Comparison of ENCODE assay signal across 9 mouse cellular contexts in the genomic region with DNA sequence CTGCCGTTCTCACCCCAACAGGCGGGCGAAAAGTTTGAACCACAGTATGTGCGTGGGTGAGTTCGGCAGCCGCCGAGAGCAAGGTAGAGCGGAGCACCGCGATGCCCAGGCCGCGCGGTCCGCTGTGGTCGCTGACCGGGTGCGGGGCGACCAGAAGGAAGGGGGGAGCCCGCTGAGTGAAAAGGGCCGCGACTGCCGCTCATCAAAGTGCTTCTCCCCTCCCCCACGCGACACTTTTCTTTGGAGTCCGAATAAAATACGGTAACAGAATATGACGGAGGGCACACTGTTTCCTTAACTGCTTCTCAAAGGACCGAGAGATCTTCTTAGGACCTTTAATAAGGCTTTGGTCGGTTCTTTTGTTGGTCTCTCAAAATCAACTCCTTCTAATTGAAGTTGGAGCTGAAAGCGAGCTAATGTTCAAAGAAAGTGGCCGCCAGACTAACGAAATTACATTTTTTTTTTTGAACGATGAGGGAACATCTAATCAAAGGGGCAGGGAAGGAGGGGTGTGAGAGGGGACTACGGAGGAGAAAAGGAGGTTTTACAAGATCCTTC. TPM values are rescaled to one million over a fixed set of nuclear protein-coding genes. Genes with fewer than 3 reads are reported as not detected.
A peak's percentile ranks its signal among the peaks of the same experiment; 100 is the strongest.
DNase-seq lines count a peak whose midpoint lies in the region; ATAC-seq and TF ChIP-seq lines count a peak whose summit lies in the region.
"Had no signal": no experiment of that assay in that cellular context is flagged by ENCODE, and none has a peak within 500 bp of the region (broad histone marks: within the 10 kb centered on the region; RNA-seq: fewer than 3 reads in every experiment).

A gene (minus strand): TSS at position 115 of the 558 bp plus-strand sequence.

- WGBS in heart, adult 2 months, result 3% methylated on average over 34 of the region's 34 CpGs
- under 1% methylated on average over 34 of the region's 34 CpGs for WGBS in kidney, embryonic 16.5 days
- WGBS in midbrain, embryonic 13.5 days, result under 1% methylated on average over 34 of the region's 34 CpGs

- peak; percentile 18 for DNase-seq in adrenal gland, postnatal 10 days
- DNase-seq in adrenal gland, adult 8-10 months, result no peak
- DNase-seq in right cerebral cortex, adult 18-20 months, result peak; percentile 10
- no peak for DNase-seq in right cerebral cortex, postnatal 14 days
- DNase-seq in heart, adult 2 months, result peak; percentile 32 to 62

- peak within 1 kb of the TSS; percentile 49 for H3K4me3 ChIP-seq in heart, adult 2 months
- peak within 1 kb of the TSS; percentile 54 for H3K4me3 ChIP-seq in kidney, embryonic 16.5 days (ENCODE audit: low read length)
- H3K4me3 ChIP-seq in midbrain, embryonic 13.5 days (replicated peaks), result peak within 1 kb of the TSS; percentile 67

- intact Hi-C loops in heart, adult 2 months (cut with DNase I), result loop anchor here (1.0 kb wide), 1 partner anchor 9 kb away; no protein-coding TSS in a partner anchor

- H3K36me3 ChIP-seq in heart, adult 2 months (ENCODE audit: control insufficient read depth, insufficient read depth, low read length), result peaks cover 2% of the 10 kb centered on the region
- no peaks in the 10 kb centered on the region for H3K36me3 ChIP-seq in kidney, embryonic 16.5 days (ENCODE audit: insufficient read depth, low read length)
- no peaks in the 10 kb centered on the region for H3K36me3 ChIP-seq in midbrain, embryonic 13.5 days

- H3K4me1 ChIP-seq in heart, adult 2 months (ENCODE audit: control insufficient read depth, insufficient read depth, low read length), result peaks cover 3% of the 10 kb centered on the region
- peaks cover 22% of the 10 kb centered on the region for H3K4me1 ChIP-seq in kidney, embryonic 16.5 days (ENCODE audit: insufficient read depth, low read length)
- peaks cover 79% of the 10 kb centered on the region for H3K4me1 ChIP-seq in midbrain, embryonic 13.5 days (replicated peaks)

- TF ChIP-seq CTCF in heart, adult 2 months (IDR thresholded peaks at IDR 0.05), result no peak

- ATAC-seq in kidney, embryonic 16.5 days (ENCODE audit: low FRiP score, low TSS enrichment), result no peak
- ATAC-seq in midbrain, embryonic 13.5 days, result no peak
- ATAC-seq in inflammation-experienced regulatory T-cells, adult 6 months, result no peak

- peak within 1 kb of the TSS; percentile 51 for H3K9ac ChIP-seq in heart, adult 2 months (ENCODE audit: low read depth, low read length)
- peak within 1 kb of the TSS; percentile 20; the same call in 1 of the 2 replicates for H3K9ac ChIP-seq in kidney, embryonic 16.5 days (replicated peaks; ENCODE audit: low read length)
- peak within 1 kb of the TSS; percentile 88 for H3K9ac ChIP-seq in midbrain, embryonic 13.5 days (replicated peaks)

- no peaks in the 10 kb centered on the region for H3K9me3 ChIP-seq in kidney, embryonic 16.5 days (ENCODE audit: low read length)
- no peaks in the 10 kb centered on the region for H3K9me3 ChIP-seq in midbrain, embryonic 13.5 days

- H3K79me2 ChIP-seq in heart, adult 2 months (replicated peaks; ENCODE audit: control insufficient read depth, insufficient read depth, low read length), result no peaks in the 10 kb centered on the region

- H3K4me2 ChIP-seq in kidney, embryonic 16.5 days (replicated peaks; ENCODE audit: low read depth, low read length), result peak within 1 kb of the TSS; percentile 81
- H3K4me2 ChIP-seq in midbrain, embryonic 13.5 days (replicated peaks), result peak within 1 kb of the TSS; percentile 76

- H3K27ac ChIP-seq in heart, adult 2 months, result no peak within 1 kb of the TSS
- H3K27ac ChIP-seq in kidney, embryonic 16.5 days (ENCODE audit: low read length), result no peak within 1 kb of the TSS
- peak within 1 kb of the TSS; percentile 94 for H3K27ac ChIP-seq in midbrain, embryonic 13.5 days

- no peak for TF ChIP-seq POLR2A in heart, adult 2 months (IDR thresholded peaks at IDR 0.05; ENCODE audit: insufficient read depth, low read depth, low read length)

- H3K27me3 ChIP-seq in heart, adult 2 months (ENCODE audit: control insufficient read depth, insufficient read depth, low read length), result peaks cover 49% of the 10 kb centered on the region
- H3K27me3 ChIP-seq in kidney, embryonic 16.5 days (ENCODE audit: insufficient read depth, low read length), result peaks cover 97% of the 10 kb centered on the region
- H3K27me3 ChIP-seq in midbrain, embryonic 13.5 days, result peaks cover 67% of the 10 kb centered on the region

- TF ChIP-seq EP300 in heart, adult 2 months (IDR thresholded peaks at IDR 0.05; ENCODE audit: insufficient read depth, low read depth, low read length), result no peak

RNA-seq across cellular contexts. Expression of the gene that starts here (rescaled TPM):
- total RNA-seq in adrenal gland, postnatal 10 days (2021), result under 1 TPM in 1 of 2 experiments, not detected in 1; 0.09 TPM
- not detected for total RNA-seq in adrenal gland, adult 8-10 months (2022)
- total RNA-seq in heart, adult 2 months (2021), result not detected
- polyA plus RNA-seq in heart, adult 2 months (2012; rRNA removed), result 0.06 and 0.66 TPM in 2 replicates
- not detected in 2 replicates for polyA plus RNA-seq in kidney, embryonic 16.5 days (2015; fragmentation: Nextera tagmentation; extraction: Ambion mirVana)
- polyA plus RNA-seq in midbrain, embryonic 13.5 days (2015; fragmentation: Nextera tagmentation; extraction: Ambion mirVana), result 23.2 and 23.5 TPM in 2 replicates
- not detected for polyA plus RNA-seq in inflammation-experienced regulatory T-cells, adult 6 months (2017; shearing (Covaris generic))
- total RNA-seq: gastrocnemius, postnatal 36 days had no signal

Comparison
In these comparisons a context has a peak if more than half of its experiments do, and no peak if none do; other contexts are left out.
1. RNA of the gene that starts here (polyA plus RNA-seq): 23.2 to 23.5 TPM in midbrain, embryonic 13.5 days; 0.06 to 0.66 TPM in heart, adult 2 months, not detected in inflammation-experienced regulatory T-cells, adult 6 months and not detected in kidney, embryonic 16.5 days; every median in the first group is over 10 times any median in the second.
2. Peak in DNase-seq in adrenal gland, postnatal 10 days; RNA of the gene not detected or under 1 TPM.
3. Peak in DNase-seq, H3K4me3 ChIP-seq and H3K9ac ChIP-seq in heart, adult 2 months; RNA of the gene not detected or under 1 TPM.
4. H3K9ac ChIP-seq: peak in every context shown above with its lines; median percentile 88 in midbrain, embryonic 13.5 days; 51 in heart, adult 2 months; 20 in kidney, embryonic 16.5 days.
5. Peak in every context shown above with its lines, with median percentiles within 50 percentile points of each other: H3K4me3 ChIP-seq.